Mouse (Mus musculus) spleen, embryonic (tissue): Measurements from ENCODE around the gene 1700007K13Rik.
"Not testable (repeated sequence)": the region's sequence is repeated elsewhere in the genome, so short reads cannot be mapped to it uniquely, and the experiment has no call there.

Source experiments
- CTCF ChIA-PET: fragments of 350-600 bp; sonication (Branson Sonifier 250); formaldehyde crosslinking; loops from one replicate; lab custom pipeline; 2022; lab: Charles Lee

The 1700007K13Rik gene

GRCm38 (mm10) chr2:28472011-28472410 lies 5.9 kb upstream of the 1700007K13Rik start:
- CTCF ChIA-PET = not testable (repeated sequence)

GRCm38 (mm10) chr2:28470591-28470990 lies 4.5 kb upstream of the 1700007K13Rik start:
- CTCF ChIA-PET = no interaction called here

GRCm38 (mm10) chr2:28469461-28469860 lies 3.3 kb upstream of the 1700007K13Rik start:
- CTCF ChIA-PET = no interaction called here

- CTCF ChIA-PET = interaction anchor here (0.6 kb wide), 1 partner anchor 30 kb away, joined by 3 read pairs; no protein-coding TSS in a partner anchor
Measured at GRCm38 (mm10) chr2:28468486-28469225, 2.5 kb upstream of the 1700007K13Rik start.

GRCm38 (mm10) chr2:28467860-28468485 lies 1.8 kb upstream of the 1700007K13Rik start, which contains the start of gene Mrps2:
Mrps2 (plus strand) TSS chr2:28468066.
- CTCF ChIA-PET = interaction anchor here (0.6 to 0.7 kb wide), 3 partner anchors 8 to 37 kb away, joined by 3 to 4 read pairs (median 3); no protein-coding TSS in a partner anchor

- CTCF ChIA-PET = no interaction called here
Measured at GRCm38 (mm10) chr2:28464919-28465318, 1.2 kb downstream of the 1700007K13Rik start.

GRCm38 (mm10) chr2:28463919-28464318 lies 2.2 kb downstream of the 1700007K13Rik start:
- CTCF ChIA-PET = interaction anchor here (0.6 to 0.7 kb wide), 2 partner anchors 176 to 436 kb away, joined by 3 to 4 read pairs; no protein-coding TSS in a partner anchor

- CTCF ChIA-PET = no interaction called here
Measured at GRCm38 (mm10) chr2:28456616-28457015, 9.5 kb downstream of the 1700007K13Rik start.

- CTCF ChIA-PET = no interaction called here
Measured at GRCm38 (mm10) chr2:28453539-28453938, 12.6 kb downstream of the 1700007K13Rik start.

GRCm38 (mm10) chr2:28451663-28452062 lies 14.5 kb downstream of the 1700007K13Rik start:
- CTCF ChIA-PET = no interaction called here

- CTCF ChIA-PET = interaction anchor here (0.7 kb wide), 1 partner anchor 95 kb away, joined by 4 read pairs; no protein-coding TSS in a partner anchor
Measured at GRCm38 (mm10) chr2:28447315-28447670, 18.8 kb downstream of the 1700007K13Rik start.

- CTCF ChIA-PET = interaction anchor here (0.7 kb wide), 1 partner anchor 96 kb away, joined by 4 read pairs; no protein-coding TSS in a partner anchor
Measured at GRCm38 (mm10) chr2:28446515-28447314, 19.4 kb downstream of the 1700007K13Rik start, which contains the start of gene Ppp1r26. Ppp1r26 (plus strand) TSS chr2:28446800.

- CTCF ChIA-PET = no interaction called here
Measured at GRCm38 (mm10) chr2:28446181-28446514, 20.0 kb downstream of the 1700007K13Rik start.

- CTCF ChIA-PET = no interaction called here
Measured at GRCm38 (mm10) chr2:28445082-28445481, 21.1 kb downstream of the 1700007K13Rik start.

GRCm38 (mm10) chr2:28440842-28441241 lies 25.3 kb downstream of the 1700007K13Rik start:
- CTCF ChIA-PET = no interaction called here

- CTCF ChIA-PET = interaction anchor here (0.5 kb wide), 1 partner anchor 15 kb away, joined by 3 read pairs; no protein-coding TSS in a partner anchor
Measured at GRCm38 (mm10) chr2:28435401-28435800, 30.7 kb downstream of the 1700007K13Rik start.

- CTCF ChIA-PET = interaction anchor here (0.6 kb wide), 2 partner anchors 30 to 1508 kb away, joined by 4 to 5 read pairs; no protein-coding TSS in a partner anchor
Measured at GRCm38 (mm10) chr2:28433512-28433911, 32.6 kb downstream of the 1700007K13Rik start.

- CTCF ChIA-PET = no interaction called here
Measured at GRCm38 (mm10) chr2:28432811-28433210, 33.3 kb downstream of the 1700007K13Rik start.

- CTCF ChIA-PET = interaction anchor here (0.6 kb wide), 1 partner anchor 37 kb away, joined by 3 read pairs; the partner anchor contains the start of gene Mrps2
Measured at GRCm38 (mm10) chr2:28430846-28431245, 35.3 kb downstream of the 1700007K13Rik start.

- CTCF ChIA-PET = interaction anchor here (0.8 kb wide), 1 partner anchor 116 kb away, joined by 10 read pairs; no protein-coding TSS in a partner anchor
Measured at GRCm38 (mm10) chr2:28427226-28427625, 38.9 kb downstream of the 1700007K13Rik start.

GRCm38 (mm10) chr2:28423167-28423566 lies 43.0 kb downstream of the 1700007K13Rik start:
- CTCF ChIA-PET = interaction anchor here (0.7 kb wide), 2 partner anchors 25 to 199 kb away, joined by 5 read pairs; no protein-coding TSS in a partner anchor
